Mouse (Mus musculus) common myeloid progenitor, adult 5-6 weeks (primary cell): ENCODE data around the gene Usp4. TPM values are rescaled to one million over a fixed set of nuclear protein-coding genes. Genes with fewer than 3 reads are reported as not detected.

Experiments
- ATAC-seq: replicated peaks from 2 replicates; pipeline ENCODE4 v1.8.0; 2016; ENCODE audit warnings: low read depth, mild to moderate bottlenecking, moderate TSS enrichment, inconsistent platforms; ENCODE audit not compliant: poor library complexity, severe bottlenecking
- total RNA-seq: library from RNA; stranded (forward); fragments of 200-1000, 187-1606 nt; gene quantifications from 2 replicates; pipeline ENCODE4 v1.2.3, GENCODE M21; 2017

The Usp4 gene
- total RNA-seq, 1 experiment from 2014 or later: 75.5 TPM

GRCm38 (mm10) chr9:108341139-108341475, 6.5 kb upstream of the Usp4 start:
- no peak for ATAC-seq

- no peak for ATAC-seq
Observed at GRCm38 (mm10) chr9:108341801-108342200, 5.9 kb upstream of the Usp4 start.

- ATAC-seq: no peak
Observed at GRCm38 (mm10) chr9:108342301-108342831, 5.3 kb upstream of the Usp4 start.

- no peak for ATAC-seq
Observed at GRCm38 (mm10) chr9:108343331-108343730, 4.3 kb upstream of the Usp4 start.

- ATAC-seq: no peak
Observed at GRCm38 (mm10) chr9:108343835-108344234, 3.8 kb upstream of the Usp4 start.

GRCm38 (mm10) chr9:108344471-108344870, 3.2 kb upstream of the Usp4 start:
- no peak for ATAC-seq

- no peak for ATAC-seq
Observed at GRCm38 (mm10) chr9:108347024-108347423, 629 bp upstream of the Usp4 start.

- peak; percentile 1; the same call in 1 of the 2 replicates for ATAC-seq
Observed at GRCm38 (mm10) chr9:108348290-108348680, 632 bp downstream of the Usp4 start.

GRCm38 (mm10) chr9:108349727-108350126, 2.1 kb downstream of the Usp4 start:
- ATAC-seq: no peak

- no peak for ATAC-seq
Observed at GRCm38 (mm10) chr9:108378234-108378633, 30.6 kb downstream of the Usp4 start.

GRCm38 (mm10) chr9:108378736-108379135, 31.1 kb downstream of the Usp4 start:
- ATAC-seq: no peak

GRCm38 (mm10) chr9:108379294-108379693, 31.6 kb downstream of the Usp4 start:
- ATAC-seq: no peak

GRCm38 (mm10) chr9:108381382-108381781, 33.7 kb downstream of the Usp4 start:
- no peak for ATAC-seq

GRCm38 (mm10) chr9:108385006-108385405, 37.4 kb downstream of the Usp4 start:
- no peak for ATAC-seq

GRCm38 (mm10) chr9:108386816-108387215, 39.2 kb downstream of the Usp4 start:
- no peak for ATAC-seq

- no peak for ATAC-seq
Observed at GRCm38 (mm10) chr9:108388601-108389000, 40.9 kb downstream of the Usp4 start.

- ATAC-seq: no peak
Observed at GRCm38 (mm10) chr9:108389220-108389619, 41.6 kb downstream of the Usp4 start.

GRCm38 (mm10) chr9:108392676-108393075, 45.0 kb downstream of the Usp4 start, which contains the start of gene 1700102P08Rik:
Gene 1700102P08Rik, plus strand, starts transcription at chr9:108392805.
- no peak for ATAC-seq

GRCm38 (mm10) chr9:108394191-108394590, 46.5 kb downstream of the Usp4 start:
- no peak for ATAC-seq

GRCm38 (mm10) chr9:108395427-108395826, 47.8 kb downstream of the Usp4 start:
- ATAC-seq: no peak

GRCm38 (mm10) chr9:108398324-108398723, 50.7 kb downstream of the Usp4 start:
- no peak for ATAC-seq

- ATAC-seq: no peak
Observed at GRCm38 (mm10) chr9:108401186-108401960, 53.7 kb downstream of the Usp4 start.
